Comparison of ENCODE assay signal across 19 mouse cellular contexts in the genomic region with DNA sequence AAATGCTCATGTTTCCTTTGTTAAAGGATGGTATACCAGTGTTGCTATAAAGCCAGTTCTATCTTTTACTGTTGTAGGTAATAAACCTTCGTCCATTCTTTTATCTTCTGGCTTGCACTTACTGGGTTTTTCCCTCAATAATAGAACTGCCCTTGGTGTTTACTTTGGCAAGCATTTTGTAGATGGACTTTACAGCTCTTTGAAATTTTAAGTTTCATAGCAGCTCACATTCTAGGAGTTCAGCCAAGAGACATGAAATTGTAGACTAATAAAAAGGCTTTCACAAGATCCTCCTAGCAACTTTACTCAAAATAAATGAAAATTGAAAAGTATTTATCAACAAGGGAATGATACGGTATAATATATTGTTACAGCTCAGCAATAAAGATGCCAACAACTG.
DNase-seq lines count a peak whose midpoint lies in the region; ATAC-seq and TF ChIP-seq lines count a peak whose summit lies in the region.
"Had no signal": no experiment of that assay in that cellular context is flagged by ENCODE, and none has a peak within 500 bp of the region (broad histone marks: within the 10 kb centered on the region; RNA-seq: fewer than 3 reads in every experiment).

No protein-coding gene starts in this region.

- no peaks in the 10 kb centered on the region for H3K36me3 ChIP-seq in kidney, embryonic 16.5 days (ENCODE audit: insufficient read depth, low read length)
- no peaks in the 10 kb centered on the region for H3K36me3 ChIP-seq in lung, embryonic 14.5 days (ENCODE audit: insufficient read depth)
- H3K36me3 ChIP-seq: embryonic facial prominence, embryonic 12.5 days; forebrain, embryonic 12.5 days; heart, embryonic 12.5 days; hindbrain, embryonic 10.5 days had no signal

- ATAC-seq in kidney, embryonic 16.5 days (ENCODE audit: low FRiP score, low TSS enrichment), result peak; percentile 46; the same call in 1 of the 2 replicates
- no peak for ATAC-seq in lung, embryonic 14.5 days (ENCODE audit: insufficient read depth)
- ATAC-seq: forebrain, embryonic 16.5 days had no signal

- no peak overlapping the region for H3K4me2 ChIP-seq in kidney, embryonic 16.5 days (replicated peaks; ENCODE audit: low read depth, low read length)
- H3K4me2 ChIP-seq in lung, embryonic 14.5 days, result no peak overlapping the region
- H3K4me2 ChIP-seq: embryonic facial prominence, embryonic 12.5 days; forebrain, embryonic 12.5 days; heart, embryonic 12.5 days had no signal

- DNase-seq in heart, adult 8-10 months (ENCODE audit: low spot score), result peak; percentile 20
- DNase-seq in heart, adult 11 months, result no peak
- no peak for DNase-seq in kidney, adult 18-20 months
- peak; percentile 22 for DNase-seq in lung, embryonic 14.5 days
- no peak for DNase-seq in lung, postnatal 36 days
- no peak for DNase-seq in ovary, postnatal 10 days (ENCODE audit: low spot score)
- DNase-seq: adrenal gland, postnatal 10 days; cerebellum, adult 11 months; cerebellum, adult 8-10 months; cerebellum, postnatal 14 days; embryo, embryonic 11 days; gastrocnemius, postnatal 10 days; heart, adult 2 months had no signal

- H3K9ac ChIP-seq in kidney, embryonic 16.5 days (replicated peaks; ENCODE audit: low read length), result no peak overlapping the region
- no peak overlapping the region for H3K9ac ChIP-seq in lung, embryonic 14.5 days
- H3K9ac ChIP-seq: embryonic facial prominence, embryonic 12.5 days; forebrain, embryonic 12.5 days; heart, embryonic 12.5 days had no signal

- WGBS in kidney, embryonic 16.5 days, result 64% methylated on average over 2 of the region's 2 CpGs
- WGBS in lung, embryonic 14.5 days, result 64% methylated on average over 2 of the region's 2 CpGs

- H3K4me3 ChIP-seq in kidney, embryonic 16.5 days (ENCODE audit: low read length), result no peak overlapping the region
- no peak overlapping the region for H3K4me3 ChIP-seq in lung, embryonic 14.5 days (ENCODE audit: low read depth, low read length)
- H3K4me3 ChIP-seq: embryonic facial prominence, embryonic 12.5 days; forebrain, embryonic 12.5 days; heart, adult 2 months; heart, embryonic 12.5 days; hindbrain, embryonic 10.5 days had no signal

- no peak for TF ChIP-seq CTCF in lung, embryonic 14.5 days (IDR thresholded peaks at IDR 0.05; ENCODE audit: low read depth)

- no peaks in the 10 kb centered on the region for H3K4me1 ChIP-seq in kidney, embryonic 16.5 days (ENCODE audit: insufficient read depth, low read length)
- no peaks in the 10 kb centered on the region for H3K4me1 ChIP-seq in lung, embryonic 14.5 days (ENCODE audit: insufficient read depth)
- H3K4me1 ChIP-seq: embryonic facial prominence, embryonic 12.5 days; forebrain, embryonic 12.5 days; heart, embryonic 12.5 days; hindbrain, embryonic 10.5 days had no signal

- no peak overlapping the region for H3K27ac ChIP-seq in kidney, embryonic 16.5 days (ENCODE audit: low read length)
- H3K27ac ChIP-seq in lung, embryonic 14.5 days (ENCODE audit: low read depth), result no peak overlapping the region
- H3K27ac ChIP-seq: embryonic facial prominence, embryonic 12.5 days; forebrain, embryonic 12.5 days; heart, adult 2 months; hindbrain, embryonic 10.5 days had no signal

- no peaks in the 10 kb centered on the region for H3K27me3 ChIP-seq in kidney, embryonic 16.5 days (ENCODE audit: insufficient read depth, low read length)
- H3K27me3 ChIP-seq in lung, embryonic 14.5 days (ENCODE audit: insufficient read depth, low read length), result no peaks in the 10 kb centered on the region
- H3K27me3 ChIP-seq: embryonic facial prominence, embryonic 12.5 days; forebrain, embryonic 12.5 days; heart, embryonic 12.5 days had no signal

- no peaks in the 10 kb centered on the region for H3K9me3 ChIP-seq in kidney, embryonic 16.5 days (ENCODE audit: low read length)
- no peaks in the 10 kb centered on the region for H3K9me3 ChIP-seq in lung, embryonic 14.5 days (ENCODE audit: low read depth, low read length)
- H3K9me3 ChIP-seq: embryonic facial prominence, embryonic 12.5 days; forebrain, embryonic 12.5 days; heart, embryonic 12.5 days; hindbrain, embryonic 10.5 days had no signal

Comparison
In these comparisons a context has a peak if more than half of its experiments do, and no peak if none do; other contexts are left out.
1. DNase-seq: peak in heart, adult 8-10 months (single experiment) and lung, embryonic 14.5 days (single experiment); none in heart, adult 11 months (single experiment), kidney, adult 18-20 months (single experiment), lung, postnatal 36 days (single experiment) and ovary, postnatal 10 days (single experiment).